ENCODE assay signal across 18 mouse cellular contexts in genomic region chr7:117436892-117437291, GRCm38 (mm10). TPM values are rescaled to one million over a fixed set of nuclear protein-coding genes. Genes with fewer than 3 reads are reported as not detected.
DNase-seq lines count a peak whose midpoint lies in the region; ATAC-seq lines count a peak whose summit lies in the region.
"Had no signal": no experiment of that assay in that cellular context is flagged by ENCODE, and none has a peak within 500 bp of the region (broad histone marks: within the 10 kb centered on the region; RNA-seq: fewer than 3 reads in every experiment).

No protein-coding gene starts in this region.

- no peaks in the 10 kb centered on the region for H3K36me3 ChIP-seq in hindbrain, embryonic 15.5 days
- H3K36me3 ChIP-seq in hindbrain, embryonic 16.5 days (ENCODE audit: control insufficient read depth, insufficient read depth, low read length), result no peaks in the 10 kb centered on the region
- no peaks in the 10 kb centered on the region for H3K36me3 ChIP-seq in limb, embryonic 13.5 days
- H3K36me3 ChIP-seq: embryonic facial prominence, embryonic 12.5 days had no signal

- WGBS in hindbrain, embryonic 15.5 days, result 79% methylated on average over 11 of the region's 11 CpGs
- WGBS in hindbrain, embryonic 16.5 days, result 87% methylated on average over 11 of the region's 11 CpGs
- 85% methylated on average over 11 of the region's 11 CpGs for WGBS in limb, embryonic 13.5 days

- peak overlapping the region; percentile 56 for H3K27ac ChIP-seq in hindbrain, embryonic 15.5 days (replicated peaks)
- no peak overlapping the region; the same call in 1 of the 2 replicates for H3K27ac ChIP-seq in hindbrain, embryonic 16.5 days (ENCODE audit: low read depth, low read length)
- H3K27ac ChIP-seq in limb, embryonic 13.5 days, result peak overlapping the region; percentile 77
- H3K27ac ChIP-seq: embryonic facial prominence, embryonic 12.5 days; stomach, postnatal 0 days had no signal

- ATAC-seq in hindbrain, embryonic 15.5 days (ENCODE audit: low FRiP score, low read depth), result no peak
- ATAC-seq in hindbrain, embryonic 16.5 days, result no peak
- ATAC-seq in limb, embryonic 13.5 days (ENCODE audit: low FRiP score, low read depth), result no peak
- ATAC-seq: intestine, postnatal 0 days had no signal

- H3K9me3 ChIP-seq in hindbrain, embryonic 15.5 days, result no peaks in the 10 kb centered on the region
- H3K9me3 ChIP-seq in hindbrain, embryonic 16.5 days (ENCODE audit: control insufficient read depth, low read length), result no peaks in the 10 kb centered on the region
- H3K9me3 ChIP-seq in limb, embryonic 13.5 days, result no peaks in the 10 kb centered on the region
- H3K9me3 ChIP-seq: embryonic facial prominence, embryonic 12.5 days had no signal

- no peak overlapping the region for H3K4me2 ChIP-seq in hindbrain, embryonic 15.5 days
- H3K4me2 ChIP-seq in hindbrain, embryonic 16.5 days (ENCODE audit: low read length), result no peak overlapping the region
- H3K4me2 ChIP-seq in limb, embryonic 13.5 days (replicated peaks), result no peak overlapping the region
- H3K4me2 ChIP-seq: embryonic facial prominence, embryonic 12.5 days; forebrain, embryonic 13.5 days; liver, embryonic 11.5 days had no signal

- H3K4me1 ChIP-seq in hindbrain, embryonic 15.5 days (replicated peaks), result peaks cover 34% of the 10 kb centered on the region
- peaks cover 7% of the 10 kb centered on the region for H3K4me1 ChIP-seq in hindbrain, embryonic 16.5 days (ENCODE audit: control insufficient read depth, insufficient read depth, low read depth, low read length)
- peaks cover 53% of the 10 kb centered on the region for H3K4me1 ChIP-seq in limb, embryonic 13.5 days
- H3K4me1 ChIP-seq: embryonic facial prominence, embryonic 12.5 days had no signal

- H3K4me3 ChIP-seq in hindbrain, embryonic 15.5 days, result no peak overlapping the region
- no peak overlapping the region for H3K4me3 ChIP-seq in hindbrain, embryonic 16.5 days (ENCODE audit: low read length)
- no peak overlapping the region for H3K4me3 ChIP-seq in limb, embryonic 13.5 days
- H3K4me3 ChIP-seq: embryonic facial prominence, embryonic 12.5 days; forebrain, embryonic 13.5 days; myocyte had no signal

- H3K9ac ChIP-seq in hindbrain, embryonic 15.5 days, result no peak overlapping the region
- H3K9ac ChIP-seq in hindbrain, embryonic 16.5 days (ENCODE audit: low read depth, low read length), result no peak overlapping the region
- no peak overlapping the region for H3K9ac ChIP-seq in limb, embryonic 13.5 days
- H3K9ac ChIP-seq: embryonic facial prominence, embryonic 12.5 days; forebrain, embryonic 13.5 days had no signal

- DNase-seq in right cerebral cortex, adult 18-20 months, result peak; percentile 64
- DNase-seq in right cerebral cortex, postnatal 4 days, result no peak
- no peak for DNase-seq in testis, postnatal 14 days (ENCODE audit: low spot score)
- no peak for DNase-seq in testis, postnatal 10 days (ENCODE audit: low spot score)
- DNase-seq in yolk sac, embryonic 10.5 days (ENCODE audit: low spot score), result no peak
- DNase-seq: adrenal gland, postnatal 25 days; heart, postnatal 4 days; kidney, postnatal 25 days; spleen, adult 18-20 months had no signal

- H3K27me3 ChIP-seq in hindbrain, embryonic 15.5 days, result no peaks in the 10 kb centered on the region
- no peaks in the 10 kb centered on the region for H3K27me3 ChIP-seq in hindbrain, embryonic 16.5 days (replicated peaks; ENCODE audit: control insufficient read depth, insufficient read depth, low read length)
- H3K27me3 ChIP-seq in limb, embryonic 13.5 days, result no peaks in the 10 kb centered on the region
- H3K27me3 ChIP-seq: embryonic facial prominence, embryonic 12.5 days; forebrain, embryonic 13.5 days had no signal

RNA-seq across cellular contexts. Expression of gene Xylt1, which starts 56.1 kb away (rescaled TPM):
- 3.5 and 4.0 TPM in 2 replicates for polyA plus RNA-seq in hindbrain, embryonic 15.5 days (2015; fragmentation: Nextera tagmentation; extraction: Ambion mirVana)
- 2.9 TPM in 2 replicates for polyA plus RNA-seq in hindbrain, embryonic 16.5 days (2015; fragmentation: Nextera tagmentation; extraction: Ambion mirVana)
- polyA plus RNA-seq in limb, embryonic 13.5 days (2015; fragmentation: Nextera tagmentation; extraction: Ambion mirVana), result 1.9 and 2.7 TPM in 2 replicates
- polyA plus RNA-seq: myocyte had no signal
